Mouse (Mus musculus) right cerebral cortex, postnatal 4 days (tissue): ENCODE measurements around the gene Pdlim5.

Experiments
- DNase-seq: peaks from one replicate; pipeline ENCODE4 v3.0.0-alpha.2; 2022

Gene Pdlim5

GRCm38 (mm10) chr3:142394000-142394411 lies 1.5 kb downstream of the Pdlim5 start:
- DNase-seq = no peak

DNA sequence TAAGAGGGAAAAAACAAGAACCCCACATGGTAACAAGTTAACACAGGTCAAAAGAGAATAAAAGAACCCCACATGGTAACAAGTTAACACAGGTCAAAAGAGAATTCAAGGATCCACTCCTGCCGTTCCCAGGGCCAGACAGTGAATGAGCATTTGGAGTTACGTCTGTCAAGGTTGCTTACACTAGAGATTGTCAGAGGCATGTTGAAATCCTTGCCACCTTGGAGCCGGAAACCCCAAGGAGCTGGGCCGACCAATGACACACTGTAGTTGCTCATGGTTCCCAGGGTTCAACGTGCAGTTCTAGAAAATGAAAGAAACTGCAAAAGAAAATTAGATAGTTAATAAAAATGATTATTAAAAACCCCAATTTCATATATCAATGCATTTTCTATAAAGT lies 4.0 kb downstream of the Pdlim5 start:
- DNase-seq = no peak

DNA sequence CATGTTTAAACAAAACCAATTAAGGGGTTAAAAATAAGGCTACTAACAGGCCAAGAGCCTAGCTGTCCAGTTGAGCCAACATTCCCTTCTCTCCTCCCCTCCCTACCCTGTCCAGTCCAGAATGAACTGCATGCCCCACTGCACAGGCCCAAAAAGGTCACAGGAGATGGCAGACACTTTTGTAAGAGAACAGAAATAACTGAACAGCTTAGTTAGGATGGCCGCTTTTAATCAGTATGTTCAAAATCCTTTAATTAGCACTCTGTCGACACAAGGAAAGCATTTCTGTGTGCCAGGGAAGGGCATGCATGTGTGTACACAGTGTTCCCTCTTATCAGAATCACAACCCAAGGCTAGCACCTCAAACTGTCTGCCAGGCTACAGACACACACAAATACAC lies 5.2 kb downstream of the Pdlim5 start:
- DNase-seq = no peak

GRCm38 (mm10) chr3:142388189-142388588 lies 7.3 kb downstream of the Pdlim5 start:
- DNase-seq = no peak

DNA sequence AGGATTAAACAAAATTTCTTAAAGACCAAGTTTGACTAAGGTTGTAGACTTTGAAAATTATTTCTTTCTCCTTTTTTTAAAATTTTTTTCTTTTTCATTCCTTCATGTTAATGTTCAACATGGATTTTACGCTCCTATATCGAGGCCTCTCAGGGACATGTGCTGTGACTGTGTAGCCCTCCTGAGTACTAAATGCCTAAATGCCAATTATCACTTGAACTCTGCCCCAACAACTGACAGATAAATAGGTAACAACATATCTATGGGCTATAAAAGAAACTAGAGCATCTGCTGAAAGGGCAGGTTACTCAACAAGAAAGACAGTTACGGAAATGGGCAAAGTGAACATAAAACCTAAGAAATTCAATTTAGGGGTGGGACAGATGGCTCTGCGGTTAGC lies 9.0 kb downstream of the Pdlim5 start:
- DNase-seq = no peak

DNA sequence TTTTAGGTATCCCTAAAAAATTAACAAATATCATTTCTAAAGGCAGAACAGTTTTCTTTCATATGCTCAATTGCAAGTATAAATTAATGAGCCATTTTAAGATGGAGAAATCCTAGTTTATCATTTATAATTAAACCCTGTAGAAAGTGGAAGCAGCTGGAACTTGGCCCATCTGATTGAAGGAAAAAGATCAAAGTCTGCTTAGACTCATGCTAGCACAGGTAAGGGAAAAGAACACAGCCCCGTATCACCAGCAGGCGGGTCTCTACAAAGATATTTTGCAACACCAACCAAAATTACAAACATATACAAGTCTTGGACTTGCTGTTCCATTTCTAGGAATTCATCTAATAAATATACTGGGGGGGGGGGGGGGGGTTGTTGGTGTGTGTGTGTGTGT lies 9.8 kb downstream of the Pdlim5 start:
- DNase-seq = no peak

- no peak for DNase-seq
Measured at GRCm38 (mm10) chr3:142376638-142377037, 18.9 kb downstream of the Pdlim5 start.

- no peak for DNase-seq
Measured at GRCm38 (mm10) chr3:142375106-142375505, 20.4 kb downstream of the Pdlim5 start.

- DNase-seq = no peak
Measured at GRCm38 (mm10) chr3:142372465-142373147, 22.9 kb downstream of the Pdlim5 start.

DNA sequence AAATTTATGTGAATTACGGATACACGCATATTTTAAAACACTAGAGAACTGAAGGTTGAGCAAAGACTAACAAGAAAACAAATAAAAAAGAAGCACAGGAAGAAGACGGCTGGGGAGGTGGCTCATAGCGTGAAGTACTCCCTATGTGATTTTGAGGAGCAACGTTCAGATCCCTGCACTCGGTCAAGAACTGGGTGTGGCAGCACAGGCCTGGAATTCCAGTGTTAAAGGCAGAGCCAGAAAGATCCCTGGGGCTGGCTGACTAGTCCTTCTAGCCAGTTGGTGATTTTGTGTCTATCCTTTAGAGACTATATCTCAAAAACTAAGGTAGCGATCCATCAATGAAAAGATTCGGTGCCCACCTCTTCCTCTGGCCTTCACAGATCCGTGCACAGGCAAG lies 27.1 kb downstream of the Pdlim5 start:
- DNase-seq = no peak

DNA sequence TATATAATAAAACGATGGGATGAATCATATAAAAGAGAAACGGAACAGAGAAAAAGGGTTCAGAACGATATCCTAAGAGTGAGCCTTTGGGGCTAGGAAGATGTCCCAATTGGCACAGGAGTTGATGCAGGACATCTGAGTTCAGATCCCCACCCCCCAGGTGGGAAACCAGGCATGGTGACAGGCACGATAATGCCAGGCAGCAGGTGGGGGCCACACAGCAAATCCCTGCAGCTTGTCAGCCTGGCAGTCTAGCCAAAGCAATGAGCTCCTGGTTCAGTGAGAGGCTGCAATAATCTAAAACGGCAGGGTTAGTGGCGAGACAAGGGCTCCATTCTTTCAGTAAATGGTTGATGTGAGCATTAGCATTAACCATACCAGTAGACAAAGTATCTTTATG lies 33.4 kb downstream of the Pdlim5 start:
- no peak for DNase-seq

DNA sequence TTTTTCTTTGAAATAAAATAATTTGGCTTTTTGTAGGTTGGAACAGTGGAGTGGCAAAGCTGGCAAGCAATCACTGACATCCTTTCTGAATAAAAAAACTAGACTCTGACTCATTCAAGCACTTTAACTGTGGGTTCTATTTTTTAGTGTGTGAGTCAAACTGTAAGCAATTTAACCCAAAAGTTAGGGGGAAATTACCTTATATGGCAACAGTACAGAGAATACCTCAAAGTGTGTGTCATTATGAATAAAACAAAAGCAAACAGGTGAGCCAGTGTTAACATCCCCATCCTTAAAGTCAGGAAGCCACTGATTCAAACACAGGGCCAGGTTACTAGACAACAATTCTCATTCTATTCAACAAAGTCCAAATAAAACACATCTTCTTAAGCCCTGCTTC lies 36.5 kb downstream of the Pdlim5 start:
- no peak for DNase-seq

- no peak for DNase-seq
Measured at GRCm38 (mm10) chr3:142356661-142357060, 38.8 kb downstream of the Pdlim5 start.

GRCm38 (mm10) chr3:142353218-142353617 lies 42.3 kb downstream of the Pdlim5 start:
- no peak for DNase-seq

- DNase-seq = no peak
Measured at GRCm38 (mm10) chr3:142350513-142350912, 45.0 kb downstream of the Pdlim5 start.

DNA sequence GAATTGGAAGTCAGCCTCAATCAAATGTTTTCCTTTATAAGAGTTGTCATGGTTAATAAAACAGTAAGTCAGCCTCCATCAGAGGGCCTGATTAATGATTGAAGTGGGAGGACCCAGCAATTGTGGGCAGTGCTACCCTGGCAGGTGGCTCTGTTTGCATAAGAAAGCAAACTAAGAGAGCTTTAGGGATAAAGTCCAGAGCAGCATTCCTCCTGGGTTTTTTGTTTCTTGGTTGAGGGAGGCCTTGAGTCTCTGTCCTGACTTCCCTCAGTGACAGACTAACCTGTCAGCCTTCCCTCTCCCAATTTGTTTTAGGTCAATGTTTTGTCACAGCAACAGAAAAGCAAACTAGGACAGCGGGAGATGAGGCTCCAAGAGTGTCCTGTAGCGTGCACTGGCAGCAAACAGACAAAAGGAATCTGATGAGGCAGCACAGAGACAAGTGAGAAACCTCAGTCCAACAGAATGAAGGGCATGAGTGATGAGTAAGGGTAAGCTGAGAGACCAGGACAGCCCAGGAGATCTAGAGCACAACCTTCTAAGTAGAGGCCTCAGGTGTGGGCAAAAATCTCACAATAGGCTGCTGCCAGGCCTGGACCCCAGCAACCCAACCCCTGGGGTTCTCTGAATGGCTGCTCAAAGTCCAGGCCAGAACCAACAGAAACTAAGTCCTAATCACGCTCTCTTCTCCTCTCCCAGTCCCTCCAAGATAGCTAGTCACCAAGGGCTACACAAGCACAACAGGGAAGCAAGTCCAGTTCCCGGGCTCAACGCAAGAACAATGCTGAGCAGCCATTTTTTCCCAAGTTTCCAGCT lies 46.5 kb downstream of the Pdlim5 start:
- no peak for DNase-seq

GRCm38 (mm10) chr3:142346261-142346660 lies 49.2 kb downstream of the Pdlim5 start:
- DNase-seq = no peak

DNA sequence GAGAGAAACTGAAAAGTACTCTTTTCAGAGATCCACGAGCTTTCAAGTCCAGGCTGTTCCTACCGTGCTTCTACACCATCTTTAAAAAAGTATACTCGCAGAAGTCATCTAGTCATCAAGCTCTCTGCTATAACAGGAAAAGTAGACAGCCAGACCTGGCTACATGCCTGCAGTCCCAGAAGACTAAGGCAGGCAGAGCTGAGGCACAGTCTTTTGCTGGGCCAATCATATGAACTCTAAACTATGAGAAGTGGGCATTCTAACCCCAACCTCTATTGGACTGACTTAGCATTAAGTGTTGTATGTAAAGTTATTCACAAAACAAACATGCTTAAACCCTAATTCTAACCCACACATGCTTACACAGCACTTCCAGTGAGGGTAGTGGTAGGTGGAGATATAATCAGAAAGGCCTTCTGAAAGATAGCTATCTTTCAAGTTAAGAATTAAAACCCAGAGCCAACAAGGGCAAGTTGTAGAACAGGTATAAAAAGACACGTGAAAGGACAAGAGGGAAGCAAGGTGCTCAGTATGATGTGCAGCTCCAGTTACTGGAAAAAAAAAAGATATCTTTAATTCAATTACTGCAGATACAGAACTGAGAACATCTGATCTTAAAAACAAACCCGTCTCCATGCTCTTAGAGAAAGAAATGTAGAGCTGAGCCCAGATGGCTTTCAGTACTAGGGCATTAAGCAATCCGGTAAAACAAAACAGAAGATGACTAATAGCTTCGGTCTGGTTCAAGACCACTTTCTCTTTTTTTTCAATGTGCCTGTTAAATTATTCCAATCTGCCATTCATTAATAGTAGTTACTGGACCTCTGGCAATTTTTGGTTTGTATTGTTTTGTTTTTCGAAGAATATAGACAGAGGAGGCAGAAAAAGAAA lies 50.0 kb downstream of the Pdlim5 start:
- DNase-seq = no peak

DNA sequence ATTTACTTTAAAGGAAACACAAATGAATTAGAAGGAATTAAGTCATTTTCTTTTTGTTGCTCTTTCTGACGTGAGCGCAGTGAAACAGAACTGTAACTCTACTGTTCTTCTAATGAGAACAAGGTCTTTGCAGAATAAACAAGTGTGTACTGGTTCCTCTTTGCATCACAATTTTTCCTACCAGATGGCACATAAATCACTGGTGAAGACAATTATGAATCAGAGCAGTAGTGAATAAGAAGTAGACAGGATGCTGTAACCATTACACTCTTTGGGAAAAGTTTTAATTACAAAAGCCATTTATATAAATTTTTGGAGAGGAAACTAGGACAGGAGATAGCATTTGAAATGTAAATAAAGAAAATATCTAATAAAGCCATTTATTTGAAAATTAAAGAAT lies 51.7 kb downstream of the Pdlim5 start:
- DNase-seq = no peak

GRCm38 (mm10) chr3:142340701-142341100 lies 54.8 kb downstream of the Pdlim5 start:
- DNase-seq = no peak

GRCm38 (mm10) chr3:142339440-142340251 lies 55.9 kb downstream of the Pdlim5 start:
- DNase-seq = no peak

- no peak for DNase-seq
Measured at GRCm38 (mm10) chr3:142338058-142338457, 57.4 kb downstream of the Pdlim5 start.

GRCm38 (mm10) chr3:142334496-142334895 lies 61.0 kb downstream of the Pdlim5 start:
- no peak for DNase-seq
